Mouse (Mus musculus) heart, postnatal 25 days (tissue): ENCODE data around the gene 4930524B15Rik. TPM values are rescaled to one million over a fixed set of nuclear protein-coding genes. Genes with fewer than 3 reads are reported as not detected.

ENCODE experiments used
- DNase-seq: peaks from one replicate; pipeline ENCODE4 v3.0.0; 2022; ENCODE audit warnings: low spot score
- intact Hi-C: fragments of 180-260 bp; cut with DNase I; formaldehyde crosslinking; loops from one replicate; pipeline ENCODE4 v1.15.1; 2025
- total RNA-seq, 2 experiments: library from RNA; stranded (reverse); gene quantifications; 2 replicates each; pipeline ENCODE4 v1.2.3; 2021

The 4930524B15Rik gene
- total RNA-seq, 2 experiments from 2014 or later, result not detected

GRCm38 (mm10) chr11:32027474-32028342, 62.3 kb downstream of the 4930524B15Rik start:
- intact Hi-C loops, result no loop called here

GRCm38 (mm10) chr11:32028605-32029004, 63.2 kb downstream of the 4930524B15Rik start:
- intact Hi-C loops, result no loop called here
- DNase-seq, result no peak

More at GRCm38 (mm10) chr11:32027474-32028342, 62.3 kb downstream of the 4930524B15Rik start:
- no peak for DNase-seq

Other genes with a start within 250 kb of the 4930524B15Rik start
- gene Cpeb4, start 93.4 kb upstream of the 4930524B15Rik start, total RNA-seq, result 10 to 100 TPM; 80.9 to 92.0 TPM
- gene Nsg2, start 34.9 kb downstream of the 4930524B15Rik start, total RNA-seq, result 1 to 10 TPM; 1.0 TPM
- not detected for gene Il9r, start 234.7 kb downstream of the 4930524B15Rik start, total RNA-seq
- gene Snrnp25, start 239.8 kb downstream of the 4930524B15Rik start, total RNA-seq, result 10 to 100 TPM; 11.1 to 12.4 TPM